Mouse (Mus musculus): ENCODE results near the gene Gsx1.

DNA sequence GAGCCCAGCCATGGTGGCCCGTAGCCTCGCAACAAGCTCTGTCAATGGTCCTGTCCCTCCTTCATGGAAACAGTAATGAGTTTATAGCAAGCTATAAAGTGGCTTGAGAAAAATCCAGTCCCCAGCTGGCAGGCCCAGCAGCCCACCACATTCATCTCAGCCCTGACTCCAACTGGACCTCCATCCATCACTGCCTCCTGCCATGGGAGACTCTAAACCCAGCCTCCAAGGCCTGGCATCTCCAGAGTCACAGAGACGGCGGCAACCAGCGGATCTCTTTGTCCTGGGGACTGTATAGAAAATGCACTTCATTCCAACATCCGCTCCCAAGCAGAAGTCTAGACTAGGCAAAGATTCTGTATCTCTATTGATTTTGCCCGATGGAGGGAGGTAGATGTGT lies 18.4 kb upstream of the Gsx1 start:
- TF ChIP-seq POLR2A (IDR thresholded peaks at IDR 0.05; ENCODE audit: borderline replicate concordance, low read depth, low read length) (no peak), CTCF (IDR thresholded peaks at IDR 0.05; ENCODE audit: low read depth, low read length) (no peak)

Data from bone marrow macrophage, adult 2 months (primary cell).